Mouse (Mus musculus): ENCODE data around the gene Fgd3.

Fgd3 gene

DNA sequence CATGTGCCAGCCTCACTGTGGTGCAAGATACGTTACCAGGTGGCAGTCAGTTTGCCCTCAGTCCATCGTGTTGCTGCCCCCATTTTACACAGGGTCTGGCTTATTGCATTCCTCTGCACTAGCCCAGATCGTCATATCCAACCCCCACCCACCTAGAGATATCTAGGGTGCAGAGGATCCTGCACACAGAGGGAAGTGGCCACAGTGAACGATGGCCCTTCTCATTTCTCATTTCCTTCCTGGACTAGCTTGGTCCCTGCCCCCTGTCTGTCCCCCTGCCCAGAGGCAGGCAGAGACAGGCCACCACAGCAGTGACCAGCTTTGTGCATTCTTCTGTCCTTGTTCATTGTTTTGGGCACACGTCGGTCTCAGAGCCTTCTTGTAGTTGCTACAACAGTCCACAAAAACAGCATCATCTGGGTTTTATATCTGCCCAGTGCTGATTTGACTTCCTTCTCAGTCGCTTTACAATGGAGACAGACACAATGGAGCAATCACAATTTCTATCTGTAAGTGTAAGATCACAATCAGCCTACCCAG, 13.3 kb downstream of the Fgd3 start:
- no peak for DNase-seq (ENCODE audit: low spot score)

DNA sequence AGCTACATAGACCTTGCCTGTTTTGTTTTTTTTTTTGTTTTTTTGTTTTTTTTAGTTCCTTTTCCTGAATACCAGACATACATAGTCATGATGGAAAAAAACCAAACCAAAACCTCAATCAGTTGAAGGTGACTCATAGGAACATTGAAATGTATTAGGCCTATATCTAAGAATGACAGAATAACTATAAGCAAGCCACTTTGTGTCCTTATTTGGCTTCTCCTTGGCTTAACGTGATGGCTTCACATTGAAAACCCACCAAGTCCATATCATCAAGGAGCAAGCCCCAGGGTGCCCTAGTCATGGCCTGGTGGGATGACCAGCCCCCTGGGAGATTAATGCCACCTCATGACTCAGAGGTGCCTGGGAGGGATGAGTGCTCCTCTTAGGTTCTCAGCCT, 19.3 kb downstream of the Fgd3 start:
- no peak for DNase-seq (ENCODE audit: low spot score)

DNA sequence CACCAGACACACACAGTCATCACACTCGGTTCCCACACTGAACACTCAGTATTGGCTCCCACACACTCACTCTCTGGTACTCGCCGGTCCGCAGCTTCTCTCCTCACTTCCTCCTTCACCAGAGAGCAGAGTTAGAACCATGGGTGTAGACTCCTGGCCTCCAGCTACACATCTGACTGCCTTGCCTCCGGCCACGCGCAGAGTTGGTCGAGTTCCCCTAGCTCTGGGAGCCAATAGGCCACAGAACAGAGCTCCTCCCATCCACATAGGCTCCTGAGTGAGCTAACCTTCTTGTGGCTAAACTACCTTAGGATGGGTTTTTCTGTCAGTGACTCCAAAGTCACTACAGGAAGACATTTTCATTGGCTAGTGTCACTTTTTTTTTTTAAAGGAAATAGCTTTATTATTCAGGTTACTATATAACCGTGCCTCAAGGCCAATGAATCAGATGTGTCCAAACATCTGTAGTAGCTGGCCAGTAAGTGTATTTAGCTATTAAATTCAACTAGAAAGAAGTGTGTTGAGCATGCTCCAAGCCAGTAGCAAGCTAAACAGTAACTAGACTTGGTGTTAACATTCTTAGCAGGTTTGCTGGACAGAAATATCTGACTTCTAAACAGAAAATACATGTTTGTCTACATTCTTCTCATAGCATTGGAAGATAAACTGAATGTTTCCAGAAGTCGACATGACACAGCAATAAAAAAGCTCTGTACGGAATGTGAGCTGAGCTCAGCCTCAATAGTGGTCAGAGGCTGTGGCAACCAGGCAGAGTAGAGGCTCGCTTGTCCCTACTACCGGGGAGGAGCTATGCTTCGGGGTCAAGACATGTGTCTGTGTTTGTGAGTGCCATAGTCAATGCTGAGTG, 21.4 kb downstream of the Fgd3 start:
- no peak for DNase-seq (ENCODE audit: low spot score)

DNA sequence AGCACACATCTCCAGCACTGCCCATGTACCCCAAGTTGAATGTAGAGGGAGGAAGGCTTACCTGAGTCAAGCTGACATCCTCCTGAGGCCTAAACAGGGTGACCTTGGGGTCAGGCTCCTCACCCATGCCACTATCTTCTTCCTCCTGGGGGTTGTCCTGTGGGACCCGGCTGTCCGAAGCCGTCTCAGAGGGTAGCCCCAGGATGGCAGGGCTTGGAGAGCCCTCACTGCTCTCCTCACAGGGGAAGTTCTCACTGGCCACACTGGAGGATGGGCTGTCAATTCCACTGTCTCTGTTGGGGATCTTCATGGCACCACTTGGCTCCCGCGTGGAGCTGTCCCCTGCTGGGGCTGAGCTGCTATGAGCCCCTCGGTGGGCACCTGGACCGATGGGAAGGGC, 23.8 kb downstream of the Fgd3 start:
- DNase-seq (ENCODE audit: low spot score): no peak

DNA sequence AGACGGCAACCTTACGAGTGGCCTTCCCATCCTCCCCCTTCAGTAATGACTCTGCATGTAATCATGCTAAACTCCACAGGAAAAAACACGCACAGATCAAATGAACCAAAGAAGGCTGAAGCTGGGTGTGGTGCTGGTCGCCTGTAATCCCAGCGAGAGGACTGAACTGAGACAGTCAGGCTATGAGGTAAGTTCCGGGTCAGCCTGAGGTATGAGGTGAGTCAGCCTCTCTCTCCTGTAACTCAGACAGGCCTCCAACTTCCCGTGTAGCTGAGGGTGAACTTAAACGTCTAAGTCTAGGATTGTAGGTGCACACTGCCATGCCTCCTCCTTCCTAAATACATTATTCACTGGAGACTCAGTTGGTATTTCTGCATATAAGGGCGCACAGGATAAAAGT, 26.0 kb downstream of the Fgd3 start:
- no peak for DNase-seq (ENCODE audit: low spot score)

DNA sequence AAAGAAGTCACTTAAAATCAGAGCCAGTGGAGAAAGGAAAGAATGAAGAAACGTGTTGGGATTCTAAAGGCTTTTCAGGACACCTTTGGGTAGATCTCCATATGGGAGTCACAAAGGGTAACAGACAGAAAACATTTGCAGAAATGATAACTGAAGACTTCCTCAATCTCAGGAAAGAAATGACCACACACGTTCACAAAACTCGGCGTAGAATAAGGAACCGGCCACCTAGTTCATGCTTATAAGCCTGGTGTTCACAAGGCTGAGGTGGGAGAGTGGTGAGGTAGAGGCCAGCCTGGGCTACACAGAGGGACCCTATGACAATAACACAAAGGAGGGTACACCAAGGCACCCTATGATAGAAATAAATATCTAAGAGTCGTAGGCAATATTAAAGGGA, 28.2 kb downstream of the Fgd3 start:
- no peak for DNase-seq (ENCODE audit: low spot score)

DNA sequence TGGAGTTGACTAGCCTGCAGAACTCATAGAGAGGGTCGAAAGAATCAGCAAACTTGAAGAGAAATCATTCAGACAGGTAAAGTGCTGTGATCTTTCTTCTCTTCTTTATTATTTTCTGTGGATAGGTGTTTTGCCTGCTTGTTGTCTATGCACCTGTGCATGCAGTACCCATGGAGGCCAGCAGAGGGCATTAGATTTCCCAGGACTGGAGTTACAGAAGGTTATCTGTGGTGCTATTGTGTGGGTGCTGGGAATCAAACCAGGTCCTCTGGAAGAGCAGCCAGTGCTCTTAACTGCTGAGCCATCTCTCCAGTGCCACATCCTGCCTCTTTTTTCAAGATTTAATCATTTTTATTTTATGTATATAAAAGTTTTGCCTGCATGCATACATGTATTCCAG, 28.7 kb downstream of the Fgd3 start:
- no peak for DNase-seq (ENCODE audit: low spot score)

DNA sequence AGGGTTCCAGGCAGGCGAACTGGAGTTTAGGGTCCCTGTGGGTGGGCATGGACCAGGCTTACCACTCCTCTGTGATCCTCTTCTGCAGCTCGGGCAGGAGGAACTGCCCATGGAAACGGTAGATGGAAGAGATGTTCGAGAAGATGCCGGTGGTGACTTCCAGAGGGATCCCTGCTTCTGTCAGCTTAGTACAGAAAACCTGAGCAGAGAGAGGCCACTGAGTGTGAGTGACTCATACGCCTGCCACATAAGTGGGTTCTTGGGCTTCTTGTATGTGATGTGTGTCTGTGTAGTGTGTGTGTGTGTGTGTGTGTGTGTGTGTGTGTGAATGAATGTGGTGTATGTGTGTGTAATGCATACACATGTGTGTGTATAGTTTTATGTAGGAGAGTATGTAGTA, 32.9 kb downstream of the Fgd3 start:
- no peak for DNase-seq (ENCODE audit: low spot score)

DNA sequence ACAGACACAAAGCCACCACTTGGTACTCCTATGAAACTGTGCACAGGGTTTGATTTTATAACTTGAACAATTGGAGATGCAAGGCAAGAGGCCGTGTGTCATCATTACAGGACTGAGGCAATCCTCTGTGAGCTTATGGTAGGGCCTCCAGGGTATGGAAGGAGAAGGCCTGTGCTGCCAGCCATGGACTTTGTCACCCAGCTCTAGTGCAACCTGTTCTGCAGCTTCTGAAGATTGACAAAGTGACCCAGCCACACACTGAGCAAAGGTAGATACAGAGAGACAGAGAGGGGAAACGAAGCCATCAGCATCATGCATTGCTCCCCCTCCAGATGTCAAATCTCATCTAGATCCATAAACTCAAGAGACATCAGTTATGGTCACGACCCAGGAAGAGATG, 33.4 kb downstream of the Fgd3 start:
- DNase-seq (ENCODE audit: low spot score): no peak

DNA sequence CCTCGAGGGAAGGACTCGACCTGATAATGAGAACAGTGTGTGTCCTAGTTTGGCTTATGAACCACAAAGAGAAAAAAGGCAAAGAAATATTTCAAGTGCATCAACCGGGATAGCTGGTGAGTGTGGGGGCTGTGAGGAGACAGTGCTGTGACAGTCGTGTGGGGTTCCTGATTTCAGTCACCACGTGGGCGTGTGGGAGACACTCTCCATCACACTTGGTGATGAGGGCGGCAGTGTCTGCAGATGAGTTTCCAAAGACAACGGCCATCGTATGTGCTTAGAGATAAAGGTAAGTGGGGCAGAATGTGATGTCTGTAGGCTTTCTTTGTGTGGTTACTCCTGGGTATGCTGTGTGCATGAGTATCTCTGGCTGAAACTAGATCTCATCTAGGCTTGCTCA, 36.4 kb downstream of the Fgd3 start:
- no peak for DNase-seq (ENCODE audit: low spot score)

DNA sequence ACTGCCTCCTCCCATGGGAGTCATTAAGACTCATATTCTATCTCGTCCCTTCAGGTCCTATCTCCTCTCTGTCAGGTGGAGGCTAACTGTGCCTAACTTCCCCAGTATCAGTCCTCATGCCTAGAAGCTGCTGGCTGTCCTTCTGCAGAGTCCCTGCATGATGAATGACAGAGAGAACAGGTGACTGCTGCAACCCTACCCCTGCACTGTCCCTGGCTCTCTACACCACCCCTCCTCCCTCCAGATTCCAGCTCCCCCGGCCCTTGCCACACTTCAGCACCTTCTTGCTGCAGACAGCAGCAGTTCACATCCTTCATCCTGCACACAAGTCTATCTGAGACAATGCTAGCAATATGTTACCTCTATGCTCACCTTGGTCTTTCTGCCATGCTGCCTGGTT, 37.9 kb downstream of the Fgd3 start:
- no peak for DNase-seq (ENCODE audit: low spot score)

DNA sequence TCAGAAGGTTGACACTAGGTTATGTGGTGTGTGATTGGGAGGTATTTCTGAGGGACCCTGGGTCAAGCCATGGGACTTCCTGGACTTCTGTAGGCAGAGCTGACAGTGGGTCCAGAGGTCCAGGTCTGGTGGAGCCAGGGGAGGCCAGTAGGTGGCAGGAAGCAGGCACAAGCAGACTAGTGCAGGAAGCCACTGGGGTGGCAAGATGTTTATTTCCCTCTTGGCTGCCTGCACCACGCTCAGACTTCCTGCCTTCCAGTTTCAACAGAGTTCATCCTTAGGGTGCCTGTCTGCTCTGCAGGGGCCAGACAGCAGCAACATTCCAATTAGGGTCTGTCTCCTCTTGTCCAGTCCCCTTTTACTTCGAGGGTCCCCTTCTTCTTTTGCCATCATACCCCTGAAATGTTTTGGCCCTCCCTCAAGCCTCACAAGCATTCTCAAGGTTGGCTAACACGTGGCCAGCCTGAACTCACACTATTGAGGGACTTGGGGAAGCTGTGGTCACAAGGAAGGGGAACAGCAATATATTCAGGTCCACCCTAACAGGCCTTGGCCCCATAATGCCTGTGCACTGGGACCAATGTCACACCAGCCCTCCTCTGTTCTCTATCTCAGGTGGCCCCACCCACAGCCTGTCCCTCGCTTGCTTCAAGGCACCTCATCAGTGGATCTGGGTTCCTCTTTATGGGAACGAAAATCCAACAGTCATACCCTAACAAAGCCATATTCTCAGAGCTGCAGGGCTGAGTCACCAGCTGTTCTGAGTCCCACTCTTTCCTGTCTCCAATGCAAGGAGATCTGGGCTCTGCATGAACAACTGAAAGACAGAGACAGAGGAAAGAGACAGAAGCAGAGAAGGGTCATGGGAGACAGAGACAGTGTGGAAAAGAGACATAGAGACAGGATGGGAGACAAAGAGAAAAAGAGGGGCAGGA, 48.0 kb downstream of the Fgd3 start:
- DNase-seq (ENCODE audit: low spot score): no peak

DNA sequence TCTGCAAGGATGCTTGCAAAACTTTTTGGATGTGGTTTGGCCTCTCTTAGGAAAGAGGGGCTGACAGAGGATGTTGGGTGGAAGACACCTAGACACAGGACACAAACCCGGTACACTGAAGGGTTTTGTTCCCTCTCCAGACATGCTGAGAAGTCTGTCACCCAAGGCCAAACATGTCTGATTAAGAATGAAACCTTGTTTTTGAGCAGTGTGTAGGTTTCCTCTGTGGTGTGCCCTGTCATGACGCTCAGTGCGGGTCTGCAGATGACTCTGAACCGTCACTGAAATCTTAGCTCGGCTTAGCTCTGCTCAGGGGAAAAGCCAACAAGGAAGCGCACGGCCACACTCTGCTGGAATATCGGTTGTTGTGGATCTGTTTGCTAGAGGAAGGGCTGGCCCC, 49.6 kb downstream of the Fgd3 start:
- DNase-seq (ENCODE audit: low spot score): no peak

DNA sequence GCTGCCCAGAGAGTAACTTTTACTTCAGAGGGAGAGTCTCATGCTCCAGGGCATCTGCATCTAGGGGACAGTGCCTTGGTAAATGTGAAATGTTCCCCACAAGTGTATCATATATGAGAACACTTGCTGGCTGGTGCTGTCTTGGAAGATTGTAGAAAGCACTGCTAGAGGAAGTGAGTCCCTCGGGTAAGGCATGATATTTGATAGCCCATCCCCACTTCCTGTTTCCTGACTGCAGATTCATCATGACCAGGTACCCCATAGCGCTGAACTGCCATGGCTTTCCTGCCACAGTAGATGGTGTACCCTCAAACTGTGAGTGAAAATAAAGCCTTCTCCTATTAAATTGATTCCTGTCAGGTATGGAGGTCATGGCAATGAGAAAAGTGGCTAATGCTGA, 52.5 kb downstream of the Fgd3 start:
- no peak for DNase-seq (ENCODE audit: low spot score)

DNA sequence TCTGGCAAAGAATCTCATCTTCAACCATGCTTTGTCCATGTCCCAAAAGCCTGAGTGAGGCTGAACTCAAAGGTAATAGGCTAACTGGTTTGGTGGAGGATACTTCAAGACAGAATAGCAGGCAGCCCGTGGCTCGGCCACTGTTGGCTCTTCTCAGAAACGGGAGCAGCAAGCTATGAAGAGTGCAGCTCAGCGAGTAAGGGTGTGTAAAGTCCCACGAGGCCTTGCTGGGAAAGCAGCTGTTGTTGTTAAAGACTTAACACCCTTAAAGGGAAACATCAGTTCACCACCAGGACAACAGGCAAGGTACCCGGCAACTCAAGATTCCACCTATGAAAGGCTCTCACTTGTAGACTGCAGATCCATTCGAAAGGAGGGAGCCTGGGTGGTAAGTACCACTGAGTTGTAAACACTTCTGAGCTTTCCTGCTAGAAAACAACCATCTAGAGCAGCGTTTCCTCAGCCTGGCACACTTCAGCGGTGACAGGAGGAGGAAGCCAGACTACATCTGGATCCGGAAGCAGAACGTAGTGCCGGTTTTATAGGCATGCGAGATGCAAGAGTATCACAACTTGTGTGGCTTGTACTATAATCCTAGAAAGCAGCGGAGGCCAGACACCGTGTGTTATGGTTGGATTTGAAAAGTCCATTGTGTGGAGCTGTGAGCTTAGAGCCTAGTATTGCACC, 59.9 kb downstream of the Fgd3 start:
- DNase-seq (ENCODE audit: low spot score): no peak

DNA sequence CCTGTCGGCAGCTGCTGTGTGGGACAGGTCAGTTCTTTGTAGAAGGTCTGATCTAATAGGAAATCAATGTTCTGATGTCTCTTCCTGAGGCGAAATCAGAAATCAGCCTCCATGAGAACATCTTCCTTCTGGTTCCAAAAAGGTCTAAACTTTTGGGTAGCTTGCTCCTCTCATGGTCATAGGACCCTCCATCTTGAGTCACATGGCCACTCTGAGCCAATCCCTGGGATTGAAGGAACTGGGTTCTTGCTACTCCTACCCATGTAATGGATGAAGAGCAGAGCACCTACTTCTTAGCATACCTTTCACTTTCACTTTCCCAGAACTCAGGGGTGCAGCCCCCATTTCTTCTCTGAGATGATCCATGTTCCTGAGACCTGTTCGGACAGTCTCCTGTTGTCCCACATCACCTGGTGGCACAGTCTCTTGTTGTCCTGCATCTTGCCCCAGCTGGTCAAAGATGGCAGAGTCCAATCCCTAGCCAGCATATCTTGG, 62.2 kb downstream of the Fgd3 start:
- DNase-seq (ENCODE audit: low spot score): no peak

DNA sequence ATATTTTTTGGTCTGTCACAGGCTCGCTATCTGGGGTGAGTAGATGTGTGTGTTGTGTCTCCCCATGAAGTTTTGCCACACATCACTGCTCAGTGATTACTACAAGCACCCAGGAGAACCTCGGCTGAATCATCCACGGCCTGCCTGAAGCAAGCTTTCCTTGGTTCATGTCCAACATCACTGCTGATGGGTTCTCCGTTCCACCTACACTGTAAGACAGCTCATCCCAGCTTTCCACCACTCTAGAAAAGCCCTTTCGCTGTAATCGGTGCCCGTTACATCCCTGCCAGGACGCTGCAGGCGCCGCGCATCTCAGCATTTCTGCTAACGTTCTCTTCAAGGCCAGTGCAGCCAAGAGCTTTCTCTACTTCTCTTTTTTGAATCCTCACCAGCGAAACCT, 67.4 kb downstream of the Fgd3 start:
- no peak for DNase-seq (ENCODE audit: low spot score)

DNA sequence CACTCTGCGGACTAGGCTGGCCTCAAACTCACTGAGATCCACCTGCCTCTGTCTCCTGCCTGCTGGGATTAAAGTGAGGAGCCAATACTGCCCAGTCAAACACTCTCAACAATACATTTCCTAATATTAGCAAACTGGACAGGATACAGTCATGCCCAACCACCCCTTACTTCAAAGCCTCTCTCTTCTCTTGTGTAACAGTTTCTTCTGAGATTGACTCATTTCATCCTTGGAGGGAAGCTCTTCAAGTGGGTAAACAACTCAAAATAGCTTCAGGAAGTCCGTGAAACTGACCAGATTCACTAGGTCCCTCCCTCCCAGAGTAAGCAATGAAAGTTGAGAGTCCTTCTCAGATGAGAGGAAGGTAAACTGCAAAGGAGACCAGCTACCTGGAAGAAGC, 68.0 kb downstream of the Fgd3 start:
- DNase-seq (ENCODE audit: low spot score): no peak

DNA sequence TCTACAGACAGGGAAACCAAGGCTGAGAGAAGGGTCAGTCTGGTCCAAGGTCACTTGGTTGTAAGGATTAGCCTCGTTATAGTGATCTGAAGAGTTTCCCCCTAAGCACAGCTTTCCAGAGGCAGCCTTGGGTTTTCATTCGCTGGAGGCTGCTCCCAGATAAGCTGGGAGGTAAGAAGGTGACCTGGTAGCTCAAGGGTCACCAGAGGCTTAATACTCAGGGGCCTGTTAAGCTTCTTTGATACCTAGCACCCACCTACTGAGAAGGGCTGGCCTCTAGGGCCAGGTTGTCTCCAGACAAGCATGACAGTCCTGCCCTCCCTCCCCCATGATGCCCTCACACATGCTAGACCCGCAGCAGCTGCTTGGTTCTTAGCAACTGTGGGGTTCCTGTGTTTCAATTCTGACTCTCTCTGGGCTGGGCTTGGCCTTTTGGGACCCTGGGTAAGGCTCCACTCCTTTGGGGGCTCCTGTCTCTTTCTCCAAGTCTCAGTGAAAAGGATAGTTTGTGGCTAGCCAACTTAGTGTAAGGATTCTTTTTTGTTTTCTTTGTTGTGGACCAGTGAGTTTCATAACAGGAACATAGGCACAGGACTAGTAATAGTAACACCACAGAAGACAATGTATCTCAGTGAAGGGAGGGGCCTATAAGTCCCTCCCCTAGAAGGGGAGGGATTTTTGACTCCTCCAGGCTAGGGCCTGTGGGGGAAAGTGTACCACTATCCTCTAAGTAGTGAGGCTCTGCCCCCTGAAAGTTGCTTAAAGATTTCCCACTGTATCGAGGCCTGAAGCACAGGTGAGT, 69.2 kb downstream of the Fgd3 start:
- DNase-seq (ENCODE audit: low spot score): no peak

DNA sequence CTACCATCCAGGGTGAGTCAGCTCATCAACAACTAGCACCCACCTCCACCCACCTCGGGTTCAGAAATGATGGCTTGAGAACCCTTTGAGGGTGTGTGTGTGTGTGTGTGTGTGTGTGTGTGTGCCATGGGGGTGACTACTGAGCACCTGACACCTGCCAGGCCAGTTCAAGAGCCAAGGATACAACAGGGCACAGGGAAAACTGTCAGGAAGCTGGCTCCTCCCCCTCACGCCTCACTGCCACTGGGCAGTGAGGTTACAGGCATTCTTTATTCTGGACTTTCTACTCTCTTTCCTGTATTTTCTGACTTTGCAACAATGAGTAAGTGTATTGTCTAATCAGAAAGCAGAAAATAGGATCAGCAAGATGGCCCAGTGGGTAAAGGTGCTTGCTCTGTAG, 70.5 kb downstream of the Fgd3 start:
- DNase-seq (ENCODE audit: low spot score): no peak

DNA sequence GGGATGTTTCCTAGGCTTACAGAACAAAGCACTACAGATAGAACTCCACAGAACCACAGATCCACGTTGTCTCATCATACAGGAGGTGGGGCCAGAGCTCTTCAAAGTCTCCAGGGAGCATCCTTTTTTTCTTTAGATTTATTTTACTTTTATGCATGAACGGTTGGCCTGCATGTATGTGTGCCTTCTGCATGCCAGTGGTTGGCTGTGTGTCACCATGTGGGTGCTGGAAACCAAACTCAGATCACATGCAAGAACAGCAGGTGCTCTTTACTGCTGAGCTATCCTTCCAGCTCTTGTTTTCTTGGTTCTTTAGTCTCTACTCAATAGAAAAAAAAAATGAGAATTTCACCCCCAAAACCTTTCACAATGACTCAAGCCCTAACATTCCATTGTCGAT, 71.2 kb downstream of the Fgd3 start:
- no peak for DNase-seq (ENCODE audit: low spot score)

Measured in ovary, postnatal 10 days (tissue).